Mouse (Mus musculus) testis, adult 2 months (tissue): ENCODE measurements around the gene Inhbb. TPM values are rescaled to one million over a fixed set of nuclear protein-coding genes. Genes with fewer than 3 reads are reported as not detected.

Experiments used
- H3K27ac ChIP-seq: fragments of 200-500 bp; 2 replicates; pipeline ENCODE4 v1.5.1; 2012; ENCODE audit warnings: low read depth, low read length; ENCODE audit not compliant: control insufficient read depth, insufficient read depth
- H3K27me3 ChIP-seq: fragments of 200-500 bp; 2 replicates; pipeline ENCODE4 v1.6.1; 2012; ENCODE audit warnings: mild to moderate bottlenecking, low read length, moderate library complexity; ENCODE audit not compliant: control insufficient read depth, insufficient read depth
- H3K36me3 ChIP-seq: fragments of 200-500 bp; 2 replicates; pipeline ENCODE4 v1.6.1; 2012; ENCODE audit warnings: mild to moderate bottlenecking, low read length; ENCODE audit not compliant: control insufficient read depth, insufficient read depth
- H3K4me1 ChIP-seq: fragments of 200-500 bp; 2 replicates; pipeline ENCODE4 v1.6.1; 2012; ENCODE audit warnings: low read length; ENCODE audit not compliant: control insufficient read depth, insufficient read depth
- H3K4me3 ChIP-seq: fragments of 200-500 bp; 2 replicates; pipeline ENCODE4 v1.5.1; 2012; ENCODE audit warnings: low read depth, mild to moderate bottlenecking, low read length, moderate library complexity, mixed read lengths; ENCODE audit not compliant: control insufficient read depth
- CTCF ChIP-seq: fragments of 200-500 bp; IDR thresholded peaks from 2 replicates; pipeline ENCODE4 v1.5.1; 2012; ENCODE audit warnings: low read depth, mild to moderate bottlenecking, inconsistent platforms, low read length, moderate library complexity; ENCODE audit not compliant: control insufficient read depth, insufficient read depth, insufficient replicate concordance
- POLR2A ChIP-seq: fragments of 200-500 bp; IDR thresholded peaks from 2 replicates; pipeline ENCODE4 v1.6.1; 2012; ENCODE audit warnings: low read depth, mild to moderate bottlenecking, inconsistent platforms, low read length, moderate library complexity; ENCODE audit not compliant: control insufficient read depth
- polyA plus RNA-seq: library from polyadenylated mRNA; depleted of rRNA; stranded (reverse); fragments of >200 nt; gene quantifications from 2 replicates; pipeline ENCODE4 v1.2.3, GENCODE M21; 2012; rRNA removed

Gene Inhbb
- polyA plus RNA-seq, 1 experiment: 8.8 TPM

DNA sequence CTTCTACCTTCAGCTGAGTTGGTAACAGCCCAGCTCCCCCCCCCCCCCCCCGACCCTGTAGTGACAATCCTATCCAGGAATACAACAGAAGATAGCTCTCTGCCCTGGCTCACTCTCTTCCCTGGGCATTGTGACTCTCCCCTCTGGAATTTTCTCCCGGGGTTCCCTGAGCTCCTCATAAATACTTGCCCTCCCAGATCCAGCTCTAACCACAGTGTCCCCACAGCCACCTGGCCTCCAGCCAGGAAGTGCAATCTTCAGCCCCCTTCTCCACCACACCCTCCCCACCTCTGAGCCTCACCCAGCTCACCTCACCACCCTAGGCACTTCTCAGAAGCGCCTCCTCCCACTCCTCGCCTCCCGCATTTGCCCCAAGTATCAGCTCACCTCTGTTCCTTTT is 46.7 kb downstream of the Inhbb start:
- no peaks in the 10 kb centered on the region for H3K4me1 ChIP-seq
- TF ChIP-seq CTCF (no peak), POLR2A (no peak)
- H3K27me3 ChIP-seq: no peaks in the 10 kb centered on the region

DNA sequence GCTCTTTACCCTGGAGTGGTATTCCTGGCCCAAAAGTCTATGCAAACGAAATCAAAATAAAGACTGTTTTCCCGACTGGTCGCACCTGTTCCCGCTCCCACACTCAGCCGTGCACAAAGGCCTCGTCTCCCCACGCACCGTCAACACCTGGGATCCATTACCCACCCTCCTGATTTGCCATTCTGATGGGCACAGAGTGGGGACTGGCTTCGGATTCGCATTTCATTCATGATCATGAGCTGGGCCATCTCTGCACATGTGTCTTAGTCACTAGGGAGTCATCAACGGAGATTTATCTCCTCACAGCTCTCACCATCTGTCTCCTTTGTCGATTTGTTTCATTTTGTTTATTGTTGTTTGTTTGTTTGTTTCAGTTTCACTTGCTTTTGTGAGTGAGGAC is 54.5 kb downstream of the Inhbb start:
- no peak overlapping the region for H3K4me3 ChIP-seq
- no peaks in the 10 kb centered on the region for H3K4me1 ChIP-seq
- H3K27ac ChIP-seq: no peak overlapping the region
- TF ChIP-seq POLR2A (no peak), CTCF (no peak)
- H3K36me3 ChIP-seq: no peaks in the 10 kb centered on the region
- no peaks in the 10 kb centered on the region for H3K27me3 ChIP-seq

More for the DNA sequence above, 46.7 kb downstream of the Inhbb start:
- Histone ChIP-seq H3K4me3 (no peak overlapping the region), H3K27ac (no peak overlapping the region), H3K36me3 (no peaks in the 10 kb centered on the region)

DNA sequence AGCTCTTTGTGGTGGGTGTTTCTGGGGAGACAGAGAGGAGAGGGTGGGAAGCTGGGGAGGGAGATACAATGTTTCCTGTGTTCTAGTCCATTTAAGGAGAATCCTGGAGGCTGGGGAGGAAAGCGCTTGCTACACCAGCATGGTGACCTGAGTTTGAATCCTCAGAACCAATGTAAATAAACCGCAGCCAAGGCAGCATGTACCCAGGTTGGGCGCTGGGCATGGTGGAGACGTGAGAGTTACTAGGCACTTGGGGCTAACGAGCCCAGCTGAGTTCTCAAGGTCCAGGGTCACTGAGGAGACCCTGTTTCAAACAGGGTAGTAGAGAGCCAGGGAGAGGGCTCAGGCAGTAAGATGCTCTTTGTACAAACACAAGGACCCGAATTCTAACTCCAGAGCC is 55.7 kb downstream of the Inhbb start:
- TF ChIP-seq CTCF (no peak), POLR2A (no peak)
- Histone ChIP-seq H3K4me3 (no peak overlapping the region), H3K4me1 (no peaks in the 10 kb centered on the region), H3K36me3 (no peaks in the 10 kb centered on the region), H3K27ac (no peak overlapping the region), H3K27me3 (no peaks in the 10 kb centered on the region)

Other genes starting within 250 kb of the Inhbb start
- 13.8 and 16.0 TPM in 2 replicates for gene Ralb, start 82.5 kb upstream of the Inhbb start, polyA plus RNA-seq
- 11.6 and 13.9 TPM in 2 replicates for gene Tmem185b, start 103.9 kb upstream of the Inhbb start, polyA plus RNA-seq
- 8.3 and 11.3 TPM in 2 replicates for gene Epb41l5, start 226.8 kb upstream of the Inhbb start, polyA plus RNA-seq